Mouse (Mus musculus): ENCODE measurements at regions not wholly inside any gene's neighbourhood (a gene's known extent, or its start where the extent isn't known, plus 50 kb on each side); places are given as distances from the start of the nearest gene placed in this dataset.
"Not testable (repeated sequence)": the region's sequence is repeated elsewhere in the genome, so short reads cannot be mapped to it uniquely, and the experiment has no call there.

DNA sequence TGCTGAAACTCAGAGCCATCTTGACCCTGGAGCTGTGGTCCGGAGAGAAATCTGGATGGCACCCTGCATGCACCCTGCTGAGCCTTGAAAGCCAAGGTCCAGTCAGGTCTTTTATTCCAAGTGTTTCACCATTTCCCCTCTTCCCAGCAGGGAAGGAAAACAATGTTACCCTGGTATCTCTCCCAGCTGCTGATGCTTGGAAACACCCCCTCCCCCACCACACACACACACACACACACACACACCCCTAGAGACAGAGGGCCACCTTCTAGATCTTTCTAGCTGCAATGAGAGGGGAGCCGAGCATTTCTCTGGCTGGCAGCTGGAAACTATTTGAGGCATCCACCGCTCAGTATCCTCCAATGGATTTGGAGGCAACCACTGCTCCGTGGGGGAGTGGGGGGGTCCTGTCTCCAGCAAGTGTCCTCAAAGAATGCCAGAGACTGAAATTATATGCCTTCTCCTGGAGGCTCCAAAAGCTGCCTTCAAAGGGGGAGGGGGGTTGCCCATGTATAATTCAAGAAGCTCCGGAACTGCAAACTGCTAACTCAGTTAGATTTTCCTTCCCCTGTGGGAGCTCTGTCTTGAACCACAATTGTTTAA is 87.2 kb upstream of the Med13l start:
- in situ Hi-C loops (cut with MboI; ENCODE audit: low pct_unique_long_range_greater_than_20kb in 1 of 2, low sequenced_read_pairs in 2 of 2, unreplicated experiment in 1 of 2) = no loop called here

DNA sequence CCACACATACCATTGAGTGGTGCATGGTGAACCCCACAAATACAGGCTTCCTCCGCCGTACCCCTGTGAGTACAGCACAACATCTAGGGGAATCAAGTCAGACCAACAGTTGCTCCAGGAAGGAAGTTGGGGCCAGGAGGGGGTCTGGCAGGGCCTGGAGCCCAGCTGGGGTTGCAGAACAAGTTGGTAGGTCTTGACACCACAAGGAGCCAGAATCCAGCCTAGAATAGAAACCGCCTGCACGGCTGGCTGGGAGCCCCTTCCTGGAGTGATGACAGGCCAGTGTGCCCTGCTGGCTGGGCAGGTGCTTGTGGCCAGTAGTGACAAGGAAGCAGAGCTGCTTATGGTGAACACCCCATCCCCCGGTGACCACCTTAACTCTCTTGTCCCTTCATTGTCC is 83.9 kb upstream of the Med13l start:
- in situ Hi-C loops (cut with MboI; ENCODE audit: low pct_unique_long_range_greater_than_20kb in 1 of 2, low sequenced_read_pairs in 2 of 2, unreplicated experiment in 1 of 2) = no loop called here

DNA sequence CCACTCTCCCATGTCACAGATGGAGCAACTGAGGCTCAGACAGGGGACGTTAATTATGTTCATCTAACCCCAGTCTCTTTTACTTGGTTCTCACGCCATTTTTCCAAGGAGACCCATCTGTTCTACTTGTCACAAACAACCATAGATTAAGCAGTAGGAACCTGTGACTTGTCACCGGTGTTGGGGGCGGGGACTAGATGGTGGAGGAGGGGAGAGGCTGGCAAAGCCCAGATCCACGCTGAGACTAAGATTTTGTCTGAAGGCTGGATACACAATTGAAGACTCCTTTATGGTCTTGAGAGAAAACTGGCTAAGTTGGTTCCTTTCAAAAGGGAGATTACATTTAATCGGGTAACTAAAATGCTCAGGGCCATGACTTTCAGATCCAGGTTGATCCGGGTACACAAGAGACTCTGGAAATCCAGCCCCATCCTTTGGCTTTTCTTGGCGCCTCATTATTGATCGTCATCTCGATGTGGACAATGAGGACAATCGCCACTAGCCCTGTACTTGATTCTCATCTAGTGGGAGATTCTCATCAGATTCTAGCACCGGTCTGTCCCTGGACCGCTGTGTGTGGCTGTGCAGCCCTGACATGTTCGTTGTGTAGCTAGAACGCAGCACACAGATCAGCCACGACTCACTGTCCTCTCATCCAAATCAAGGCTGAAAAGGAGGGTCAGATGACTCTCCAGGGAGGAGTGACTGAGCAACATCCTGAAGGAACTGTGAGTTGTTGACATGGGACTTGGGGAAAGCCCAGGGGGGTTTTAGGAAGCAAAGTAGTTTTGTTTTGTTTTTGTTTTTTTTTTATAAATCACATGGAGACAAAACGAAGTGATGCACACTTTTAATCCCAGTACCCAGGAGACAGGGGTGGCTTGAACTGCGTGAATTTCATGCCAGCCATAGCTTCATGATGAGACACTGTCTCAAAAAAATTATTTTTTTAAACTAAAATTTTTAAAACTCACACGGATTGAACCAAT is 83.1 kb upstream of the Med13l start:
- in situ Hi-C loops (cut with MboI; ENCODE audit: low pct_unique_long_range_greater_than_20kb in 1 of 2, low sequenced_read_pairs in 2 of 2, unreplicated experiment in 1 of 2) = no loop called here

DNA sequence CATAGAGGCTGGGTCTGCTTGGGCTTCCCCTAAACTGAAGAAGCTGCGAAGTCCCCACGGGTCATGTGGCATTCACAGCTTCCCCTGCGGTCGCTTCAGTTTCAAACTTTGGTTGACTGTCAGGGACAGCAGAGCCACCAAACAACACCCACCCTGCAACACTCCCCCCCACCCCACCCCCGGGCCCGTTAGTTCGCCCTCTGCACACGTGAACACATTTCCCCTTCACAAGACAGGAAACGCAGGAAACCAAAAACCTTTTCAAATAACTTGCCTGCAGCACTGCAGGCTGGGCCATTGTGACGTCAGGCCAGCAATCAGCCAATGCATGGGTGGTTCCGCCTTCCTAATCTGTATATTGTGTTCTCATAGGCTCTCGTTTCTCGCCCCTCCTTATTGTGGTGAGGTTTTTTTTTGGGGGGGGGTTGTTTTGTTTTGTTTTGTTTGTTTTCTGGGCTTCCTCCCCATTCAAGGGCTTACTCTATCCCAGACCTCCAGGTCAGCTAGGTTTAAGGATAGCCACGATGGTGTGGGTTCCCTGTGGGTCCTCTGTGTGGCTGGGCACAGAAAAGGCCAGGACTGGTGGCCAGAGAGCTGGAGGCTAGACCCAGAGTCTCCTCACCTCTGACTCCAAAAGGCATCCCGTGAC is 82.2 kb upstream of the Med13l start:
- in situ Hi-C loops (cut with MboI; ENCODE audit: low pct_unique_long_range_greater_than_20kb in 1 of 2, low sequenced_read_pairs in 2 of 2, unreplicated experiment in 1 of 2) = no loop called here

DNA sequence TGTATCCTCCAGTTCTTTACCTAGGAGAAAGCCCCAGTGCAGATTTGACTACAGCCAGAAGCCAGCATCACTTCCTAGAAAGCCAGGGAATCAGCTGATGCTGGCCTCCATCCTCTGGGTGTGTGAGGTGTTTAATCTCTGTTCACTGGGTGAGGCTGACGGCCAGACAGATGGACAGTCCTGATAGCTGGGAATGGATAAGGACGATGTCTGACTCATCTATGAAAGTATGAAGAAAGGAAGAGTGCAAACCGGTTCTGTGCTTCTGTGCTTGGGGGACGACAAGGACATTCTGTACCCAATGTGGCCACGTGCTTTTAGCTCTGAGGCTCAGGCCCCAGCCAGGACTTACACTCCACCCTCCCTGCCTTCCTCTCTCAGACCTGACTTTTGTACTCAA is 80.5 kb upstream of the Med13l start:
- in situ Hi-C loops (cut with MboI; ENCODE audit: low pct_unique_long_range_greater_than_20kb in 1 of 2, low sequenced_read_pairs in 2 of 2, unreplicated experiment in 1 of 2) = loop anchor here in 1 of 2 experiments (5.0 kb wide), 1 partner anchor 43 kb away; no protein-coding TSS in a partner anchor

DNA sequence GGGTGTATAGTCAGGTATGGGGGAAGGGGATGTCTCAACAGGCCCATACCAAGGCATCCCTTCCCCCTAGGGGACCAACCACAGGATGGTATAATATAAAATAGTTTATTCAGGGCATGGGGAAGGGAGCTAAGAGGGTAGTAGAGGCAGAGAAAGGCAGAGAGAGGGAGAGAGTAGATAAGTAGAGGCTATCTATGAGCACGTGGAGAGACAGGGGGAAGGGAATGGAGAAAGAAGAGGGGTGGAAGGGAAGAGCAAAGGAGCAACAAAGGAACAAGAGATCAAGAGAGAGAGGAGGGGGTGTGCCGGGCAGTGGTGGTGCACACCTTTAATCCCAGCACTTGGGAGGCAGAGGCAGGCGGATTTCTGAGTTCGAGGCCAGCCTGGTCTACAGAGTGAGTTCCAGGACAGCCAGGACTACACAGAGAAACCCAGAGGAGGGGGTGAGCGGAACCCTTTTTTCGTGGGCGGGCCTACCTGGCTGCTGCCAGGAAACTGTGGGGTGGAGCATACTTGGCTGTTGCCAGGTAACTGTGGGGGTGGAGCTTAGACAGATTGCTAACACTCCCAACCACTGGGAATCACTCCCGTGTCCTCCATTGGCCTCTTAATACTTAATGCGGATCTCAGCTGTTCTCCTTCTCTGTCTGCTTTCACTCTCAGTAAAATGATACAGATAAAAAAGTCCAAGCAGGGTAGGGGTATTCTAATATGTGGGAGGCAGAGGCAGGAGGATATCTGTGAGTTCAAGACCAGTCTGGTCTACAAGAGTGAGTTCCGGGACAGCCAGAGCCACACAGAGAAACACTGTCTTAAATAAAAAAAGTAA is 79.3 kb upstream of the Med13l start:
- in situ Hi-C loops (cut with MboI; ENCODE audit: low pct_unique_long_range_greater_than_20kb in 1 of 2, low sequenced_read_pairs in 2 of 2, unreplicated experiment in 1 of 2) = loop anchor here in 1 of 2 experiments (5.0 kb wide), 1 partner anchor 44 kb away; no protein-coding TSS in a partner anchor

DNA sequence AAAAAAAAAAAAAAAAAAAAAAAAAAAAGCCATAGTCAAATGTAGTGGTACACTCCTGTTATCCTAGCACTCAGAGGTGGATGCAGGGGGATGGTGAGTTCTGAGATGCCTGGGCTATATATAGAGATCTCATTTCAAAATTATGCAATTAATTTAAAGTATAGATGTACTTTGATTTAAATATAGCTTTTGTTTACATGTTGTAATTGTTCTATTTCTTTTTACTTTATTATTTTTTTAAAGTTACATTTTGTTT is 78.8 kb upstream of the Med13l start:
- in situ Hi-C loops (cut with MboI; ENCODE audit: low pct_unique_long_range_greater_than_20kb in 1 of 2, low sequenced_read_pairs in 2 of 2, unreplicated experiment in 1 of 2) = loop anchor here in 1 of 2 experiments (5.0 kb wide), 1 partner anchor 44 kb away; no protein-coding TSS in a partner anchor

DNA sequence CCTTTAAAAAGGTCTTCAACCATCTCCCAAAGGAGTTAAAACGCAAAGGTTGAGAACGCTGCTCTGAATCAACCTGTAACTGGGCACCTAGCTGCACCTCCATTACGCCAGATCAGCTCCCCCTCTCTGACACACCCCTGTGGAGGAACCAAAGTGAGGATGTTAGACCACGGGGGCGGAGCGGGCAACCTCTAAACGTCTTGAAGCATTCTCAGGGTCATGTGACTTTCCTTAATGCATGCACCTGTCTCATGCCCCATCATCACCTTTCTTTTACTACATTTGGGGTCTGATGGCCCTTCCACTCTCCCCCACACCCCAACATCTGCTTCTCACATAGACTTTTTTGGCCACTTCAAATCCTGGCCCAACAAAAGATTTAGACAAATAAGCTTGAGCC is 77.9 kb upstream of the Med13l start:
- in situ Hi-C loops (cut with MboI; ENCODE audit: low pct_unique_long_range_greater_than_20kb in 1 of 2, low sequenced_read_pairs in 2 of 2, unreplicated experiment in 1 of 2) = loop anchor here in 1 of 2 experiments (5.0 kb wide), 1 partner anchor 45 kb away; no protein-coding TSS in a partner anchor

DNA sequence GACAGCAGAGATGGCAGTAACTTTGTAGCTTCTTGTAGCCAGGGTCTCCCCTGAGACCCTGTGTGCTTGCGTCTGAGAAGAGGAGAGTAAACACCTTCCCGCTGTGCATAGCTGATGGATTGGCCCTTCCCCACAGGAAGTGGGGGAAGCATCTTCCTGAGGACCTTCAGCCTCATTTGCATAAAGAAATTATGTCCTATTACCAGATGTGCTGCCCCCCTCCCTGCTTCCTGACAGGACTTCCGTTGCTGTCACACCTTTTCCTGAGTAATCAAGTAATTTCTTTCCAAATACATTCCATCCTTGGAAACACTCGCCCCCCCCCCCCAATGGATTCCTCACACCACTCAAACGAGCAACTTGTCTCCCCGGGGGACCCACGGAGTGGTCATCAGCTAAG is 77.5 kb upstream of the Med13l start:
- in situ Hi-C loops (cut with MboI; ENCODE audit: low pct_unique_long_range_greater_than_20kb in 1 of 2, low sequenced_read_pairs in 2 of 2, unreplicated experiment in 1 of 2) = loop anchor here in 1 of 2 experiments (5.0 kb wide), 1 partner anchor 46 kb away; no protein-coding TSS in a partner anchor

DNA sequence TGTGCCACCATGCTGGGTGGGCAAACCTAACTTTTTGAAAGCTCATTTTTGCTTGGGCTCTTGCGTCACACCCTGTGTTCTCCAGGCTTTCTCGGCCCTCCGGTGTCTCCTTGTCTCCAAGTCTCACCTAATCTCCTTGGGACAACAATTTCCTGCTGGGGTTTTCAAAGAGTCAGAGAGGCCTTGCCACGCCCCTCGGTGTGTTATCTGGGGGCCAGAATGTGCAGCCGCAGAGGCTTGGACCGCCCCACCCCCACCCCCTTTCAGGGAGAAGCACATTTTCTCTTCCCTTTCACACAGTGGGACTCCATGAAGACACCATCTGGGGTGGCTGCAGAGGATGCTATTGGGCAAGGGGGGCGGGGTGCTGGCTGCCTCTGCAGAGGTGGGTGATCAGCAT is 76.9 kb upstream of the Med13l start:
- in situ Hi-C loops (cut with MboI; ENCODE audit: low pct_unique_long_range_greater_than_20kb in 1 of 2, low sequenced_read_pairs in 2 of 2, unreplicated experiment in 1 of 2) = loop anchor here in 1 of 2 experiments (5.0 kb wide), 1 partner anchor 46 kb away; no protein-coding TSS in a partner anchor

DNA sequence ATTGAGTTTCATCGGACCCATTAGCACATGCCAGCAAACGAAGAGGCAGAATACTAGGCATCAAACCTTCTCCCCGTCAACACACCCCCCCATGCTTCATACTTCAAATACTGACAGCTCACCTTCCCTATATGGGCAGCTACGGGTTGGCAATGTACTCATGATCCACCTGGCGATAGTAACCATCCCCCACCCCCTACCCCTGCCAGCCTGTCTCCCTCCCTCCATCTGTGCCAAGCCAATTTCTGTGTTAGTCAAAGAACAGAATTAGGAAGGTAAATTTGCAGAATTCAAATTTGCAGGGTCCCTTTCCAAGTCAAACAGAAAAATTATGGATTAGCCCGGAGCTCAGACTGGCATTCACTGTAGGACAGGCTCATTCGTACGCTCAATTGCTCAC is 75.3 kb upstream of the Med13l start:
- in situ Hi-C loops (cut with MboI; ENCODE audit: low pct_unique_long_range_greater_than_20kb in 1 of 2, low sequenced_read_pairs in 2 of 2, unreplicated experiment in 1 of 2) = no loop called here

DNA sequence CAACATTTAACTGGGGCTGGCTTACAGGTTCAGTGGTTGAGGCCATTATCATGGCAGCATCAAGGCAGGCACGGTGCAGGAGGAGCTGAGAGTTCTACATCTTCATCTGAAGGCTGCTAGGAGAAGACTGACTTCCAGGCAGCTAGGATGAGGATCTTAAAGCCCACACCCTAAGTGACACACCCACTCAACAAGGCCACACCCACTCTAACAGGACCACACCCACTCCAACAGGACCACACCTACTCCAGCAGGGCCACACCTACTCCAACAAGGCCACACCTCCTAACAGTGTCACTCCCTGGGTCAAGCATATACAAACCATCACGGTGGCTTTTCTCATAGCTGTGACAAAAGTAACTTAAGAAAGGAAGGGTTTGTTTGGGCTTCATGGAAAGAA is 68.0 kb upstream of the Med13l start:
- in situ Hi-C loops (cut with MboI; ENCODE audit: low pct_unique_long_range_greater_than_20kb in 1 of 2, low sequenced_read_pairs in 2 of 2, unreplicated experiment in 1 of 2) = not testable (repeated sequence)

DNA sequence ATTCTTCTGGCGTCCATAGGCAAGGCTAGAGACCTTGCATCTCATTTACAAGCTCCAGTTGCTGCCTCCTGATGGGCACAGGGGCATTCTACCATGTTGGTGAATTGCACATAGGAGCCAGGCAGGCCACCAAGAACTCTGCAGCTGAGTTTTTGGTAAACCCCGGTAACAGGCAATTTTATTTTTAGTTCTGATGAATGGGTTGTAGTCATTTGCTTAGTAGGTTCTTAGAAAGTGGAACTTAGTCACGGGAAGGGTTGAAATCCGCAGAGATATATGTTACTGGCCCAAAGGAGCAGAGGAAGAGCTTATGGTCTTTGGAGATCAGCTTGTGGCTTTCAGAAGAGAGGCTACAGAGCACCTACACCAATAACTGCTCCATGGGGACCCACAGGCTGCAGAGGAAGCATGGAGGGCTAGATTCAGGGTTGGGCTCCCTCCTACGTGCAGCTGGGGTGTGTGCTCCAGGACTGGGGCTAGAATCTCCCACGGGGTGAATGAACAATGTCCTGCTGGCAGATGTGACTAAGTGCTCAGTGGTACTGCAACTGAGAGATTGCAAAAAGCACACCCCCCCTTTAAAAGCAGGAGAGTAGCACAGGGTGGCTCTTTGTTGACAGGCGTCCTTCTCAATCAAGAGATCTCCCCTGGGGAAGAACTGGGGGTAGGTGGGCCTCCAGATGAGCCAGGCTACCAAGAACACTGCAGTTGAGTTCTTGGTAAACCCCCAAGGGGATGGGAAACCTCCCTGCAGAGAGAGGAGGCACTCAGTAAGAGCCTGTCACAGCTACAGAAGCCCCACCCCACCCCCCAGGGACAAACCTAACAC is 65.6 kb upstream of the Med13l start:
- in situ Hi-C loops (cut with MboI; ENCODE audit: low pct_unique_long_range_greater_than_20kb in 1 of 2, low sequenced_read_pairs in 2 of 2, unreplicated experiment in 1 of 2) = no loop called here

DNA sequence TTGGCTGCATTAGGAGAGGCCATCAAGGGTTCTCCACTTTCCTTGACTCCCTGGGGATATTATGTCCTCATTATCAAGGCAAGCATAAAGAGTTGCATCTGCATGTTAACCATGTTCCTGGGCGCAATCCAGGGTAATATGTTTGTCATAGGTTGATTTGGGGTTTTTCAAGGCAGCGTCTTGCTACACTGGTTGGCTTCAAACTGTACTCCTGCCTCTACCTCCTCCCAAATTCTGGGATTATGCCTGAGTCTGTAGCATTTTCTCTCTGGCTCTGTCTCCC is 65.1 kb upstream of the Med13l start:
- in situ Hi-C loops (cut with MboI; ENCODE audit: low pct_unique_long_range_greater_than_20kb in 1 of 2, low sequenced_read_pairs in 2 of 2, unreplicated experiment in 1 of 2) = no loop called here

DNA sequence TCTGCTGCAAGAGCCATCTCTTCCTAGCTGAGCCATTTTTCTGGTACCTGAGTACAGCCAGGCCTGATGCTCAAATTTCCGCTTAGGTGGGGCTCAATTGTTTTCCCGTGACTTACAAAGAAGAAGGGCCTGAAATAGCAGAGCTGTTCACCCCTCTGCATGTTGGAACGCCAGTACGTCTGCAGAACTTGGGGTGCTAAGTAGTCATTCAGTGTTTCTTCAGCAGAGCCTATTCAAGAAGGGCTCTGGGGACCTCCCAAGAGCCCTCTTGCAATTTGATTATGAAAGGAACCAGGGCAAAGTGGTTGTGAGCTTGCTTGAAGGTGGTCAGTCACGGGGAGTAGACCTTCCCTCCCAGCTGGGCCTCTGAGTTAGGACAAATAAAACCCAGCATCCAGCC is 58.9 kb upstream of the Med13l start:
- in situ Hi-C loops (cut with MboI; ENCODE audit: low pct_unique_long_range_greater_than_20kb in 1 of 2, low sequenced_read_pairs in 2 of 2, unreplicated experiment in 1 of 2) = no loop called here

DNA sequence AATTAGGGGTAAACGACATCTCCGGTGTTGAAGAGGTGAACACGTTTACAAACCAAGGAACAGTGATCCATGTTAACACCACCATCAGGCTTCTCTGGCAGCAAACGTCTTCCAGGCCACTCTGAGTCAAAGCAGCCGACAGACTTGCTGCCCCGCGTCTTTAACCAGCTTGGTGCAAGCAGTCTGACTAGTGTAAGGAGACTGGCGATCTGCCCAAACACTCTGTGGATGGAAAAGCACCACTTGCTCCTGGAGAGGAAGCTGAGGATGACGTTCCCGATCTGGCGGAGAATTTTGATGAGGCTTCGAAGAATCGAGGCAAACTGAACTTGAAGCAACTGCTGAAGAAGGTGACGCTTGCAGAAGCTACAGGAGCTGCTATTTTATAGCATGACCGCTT is 57.5 kb upstream of the Med13l start:
- in situ Hi-C loops (cut with MboI; ENCODE audit: low pct_unique_long_range_greater_than_20kb in 1 of 2, low sequenced_read_pairs in 2 of 2, unreplicated experiment in 1 of 2) = no loop called here

DNA sequence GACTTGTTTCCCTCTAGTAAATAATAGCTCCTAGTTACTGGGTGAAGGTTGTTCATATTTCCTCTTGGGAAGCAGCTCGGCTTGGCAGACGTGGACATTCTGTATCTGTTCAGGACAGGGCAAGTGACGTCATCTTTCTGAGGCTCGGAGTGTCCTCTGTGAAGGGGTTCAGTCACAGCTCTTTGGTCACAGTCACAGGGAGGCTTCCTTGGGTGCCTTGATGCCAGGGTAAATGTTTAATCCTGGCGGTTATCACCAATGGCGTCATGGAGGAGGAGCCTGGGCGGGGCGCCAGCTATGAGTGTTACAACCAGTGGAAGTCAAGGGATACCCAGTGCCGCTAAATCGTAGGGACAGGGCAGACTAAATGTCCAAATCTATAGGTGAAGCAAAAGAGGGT is 56.3 kb upstream of the Med13l start:
- in situ Hi-C loops (cut with MboI; ENCODE audit: low pct_unique_long_range_greater_than_20kb in 1 of 2, low sequenced_read_pairs in 2 of 2, unreplicated experiment in 1 of 2) = no loop called here

DNA sequence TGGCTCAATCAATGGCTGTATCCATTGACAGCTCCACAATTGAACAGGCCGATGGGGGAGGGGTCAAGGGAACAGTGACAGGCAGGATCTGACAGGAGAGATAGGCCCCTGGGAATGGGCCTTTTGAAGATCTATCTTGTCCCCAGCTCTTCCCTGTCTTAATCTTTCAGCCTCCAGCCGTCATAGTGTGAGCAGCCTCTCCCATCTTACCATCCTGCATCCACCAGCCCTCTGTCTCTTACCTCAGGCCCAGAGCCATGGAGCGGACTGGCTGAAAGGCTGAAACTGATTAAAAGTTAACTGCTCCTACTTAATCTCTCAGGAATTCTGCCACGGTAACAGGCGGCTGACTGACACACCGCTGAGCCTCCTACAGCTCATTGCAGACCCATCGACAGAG is 55.6 kb upstream of the Med13l start:
- in situ Hi-C loops (cut with MboI; ENCODE audit: low pct_unique_long_range_greater_than_20kb in 1 of 2, low sequenced_read_pairs in 2 of 2, unreplicated experiment in 1 of 2) = no loop called here
